Mouse (Mus musculus) thymus, postnatal 10 days (tissue): ENCODE results near the gene Disp3.

ENCODE experiments used
- DNase-seq, 2 experiments: peaks; one replicate each; pipeline ENCODE4 v3.0.0; 2021; ENCODE audit warnings: low spot score in 2 of 2

The Disp3 gene

DNA sequence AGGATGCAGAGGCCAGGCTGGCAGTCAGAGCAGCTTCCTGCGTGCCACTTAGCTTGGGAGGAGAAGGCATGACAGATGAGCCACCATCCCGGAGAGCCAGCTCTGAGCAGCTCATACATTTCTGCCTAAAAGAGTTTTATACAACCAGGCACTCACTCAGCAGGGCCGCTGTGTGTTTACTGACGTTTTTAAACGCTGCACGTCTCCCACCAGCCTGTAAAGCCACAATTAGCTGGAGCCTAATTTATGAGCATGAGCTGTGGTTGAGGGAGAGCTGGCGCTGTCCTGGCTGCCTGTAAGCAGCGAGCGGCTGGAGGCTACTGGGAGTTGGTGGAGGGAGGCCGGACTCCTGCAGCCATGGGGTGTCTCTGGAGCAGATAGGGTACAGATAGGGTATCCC lies 69.5 kb downstream of the Disp3 start:
- DNase-seq = no peak

DNA sequence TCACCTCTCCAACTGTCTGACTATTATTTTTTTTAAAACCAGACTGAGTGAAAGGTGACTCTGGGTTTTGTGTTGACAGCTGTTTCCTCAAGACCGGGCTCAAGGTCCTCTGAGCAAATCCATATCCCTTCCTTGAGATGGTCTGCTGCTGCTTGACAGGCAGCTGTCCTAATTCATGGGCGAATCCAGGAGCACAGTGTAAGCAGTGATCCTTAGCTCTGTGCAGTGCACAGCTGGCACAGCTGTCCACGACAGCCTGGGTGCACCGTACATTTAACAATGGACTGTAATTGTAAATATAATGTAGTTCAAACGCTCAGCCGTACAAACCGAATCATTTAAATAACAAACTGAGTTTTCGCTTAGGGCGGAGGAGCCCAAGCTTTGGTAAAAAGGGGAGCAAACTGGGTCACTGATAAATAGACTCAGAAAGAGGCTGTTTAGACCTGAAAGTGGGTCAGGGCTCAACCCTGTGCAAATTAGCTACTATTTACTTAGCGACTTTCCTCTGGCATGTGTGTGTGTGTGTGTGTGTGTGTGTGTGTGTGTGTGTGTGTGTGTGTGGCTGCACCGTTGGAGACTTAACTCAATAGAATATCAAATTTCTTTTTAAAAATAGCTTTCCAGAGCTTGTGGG lies 72.4 kb downstream of the Disp3 start:
- no peak for DNase-seq

- no peak for DNase-seq
Measured at GRCm38 (mm10) chr4:148214460-148215136, 73.2 kb downstream of the Disp3 start.

DNA sequence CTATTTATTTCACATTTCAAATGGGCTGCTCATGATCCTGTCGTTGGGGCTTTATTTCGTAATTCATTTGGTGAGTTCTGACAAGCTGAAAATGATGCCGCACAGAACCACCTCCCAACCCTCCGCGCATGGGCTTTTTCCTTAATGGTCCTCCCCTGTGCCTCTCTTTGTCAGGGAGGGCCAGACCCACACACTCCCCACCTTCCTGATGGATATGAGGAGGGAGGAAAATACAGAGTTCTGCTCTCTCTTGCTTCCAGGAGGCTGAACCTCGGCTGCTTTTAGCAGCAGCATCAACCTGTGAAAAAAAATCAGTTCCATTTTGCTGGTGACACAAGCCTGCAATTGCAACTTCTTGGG lies 82.9 kb downstream of the Disp3 start:
- DNase-seq = no peak

GRCm38 (mm10) chr4:148204061-148204872 lies 83.5 kb downstream of the Disp3 start:
- DNase-seq = no peak

GRCm38 (mm10) chr4:148203557-148203956 lies 84.2 kb downstream of the Disp3 start:
- no peak for DNase-seq

GRCm38 (mm10) chr4:148198721-148199120 lies 89.0 kb downstream of the Disp3 start:
- DNase-seq = no peak

DNA sequence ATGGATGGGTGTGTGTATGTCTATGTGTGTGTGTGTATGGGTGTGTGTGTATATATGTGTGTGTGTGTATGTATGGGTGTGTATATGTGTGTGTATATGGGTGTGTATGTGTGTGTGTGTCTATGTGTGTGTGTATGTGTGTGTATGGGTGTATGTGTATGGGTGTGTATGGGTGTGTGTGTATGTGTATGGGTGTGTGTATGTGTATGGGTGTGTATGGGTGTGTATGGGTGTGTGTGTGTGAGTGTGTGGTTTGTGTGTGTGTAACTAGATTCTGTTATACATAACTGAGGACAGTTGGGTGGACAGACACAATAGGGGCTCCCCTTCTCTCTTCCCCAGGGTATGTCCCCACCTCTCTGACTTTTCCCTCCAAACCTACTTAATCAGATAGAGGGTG lies 93.4 kb downstream of the Disp3 start:
- no peak for DNase-seq

GRCm38 (mm10) chr4:148192707-148193245 lies 95.0 kb downstream of the Disp3 start:
- DNase-seq = no peak
